Mouse (Mus musculus) hindbrain, embryonic 11.5 days (tissue): ENCODE measurements around the gene Erv3. TPM values are rescaled to one million over a fixed set of nuclear protein-coding genes. Genes with fewer than 3 reads are reported as not detected.

Experiments used
- ATAC-seq: fragments of 200-750 bp; cut with Nextera tagmentation; 2 replicates; pipeline ENCODE4 v1.8.0; 2017; ENCODE audit warnings: mild to moderate bottlenecking, moderate TSS enrichment, moderate library complexity; ENCODE audit not compliant: low FRiP score
- DNase-seq: peaks from one replicate; pipeline ENCODE4 v3.0.0-alpha.2; 2015; ENCODE audit warnings: low spot score
- H3K27ac ChIP-seq: fragments of 300-500 bp; sonication (generic); 2 replicates; pipeline ENCODE4 v1.5.1; 2014; ENCODE audit warnings: mild to moderate bottlenecking, low read depth, low read length
- H3K27me3 ChIP-seq: fragments of 300-500 bp; sonication (generic); 2 replicates; pipeline ENCODE4 v1.6.1; 2014; ENCODE audit warnings: mild to moderate bottlenecking, low read length, moderate library complexity, mixed read lengths; ENCODE audit not compliant: control insufficient read depth, insufficient read depth
- H3K36me3 ChIP-seq: fragments of 300-500 bp; sonication (generic); 2 replicates; pipeline ENCODE4 v1.6.1; 2014; ENCODE audit warnings: mild to moderate bottlenecking, low read length, moderate library complexity, mixed read lengths; ENCODE audit not compliant: control insufficient read depth, insufficient read depth
- H3K4me1 ChIP-seq: fragments of 300-500 bp; sonication (generic); replicated peaks from 2 replicates; pipeline ENCODE4 v1.6.1; 2014; ENCODE audit warnings: low read length, mixed read lengths; ENCODE audit not compliant: control insufficient read depth, insufficient read depth
- H3K4me2 ChIP-seq: fragments of 300-500 bp; sonication (generic); replicated peaks from 2 replicates; pipeline ENCODE4 v1.6.1; 2014; ENCODE audit warnings: mild to moderate bottlenecking, low read depth, low read length
- H3K4me3 ChIP-seq: fragments of 300-500 bp; sonication (generic); 2 replicates; pipeline ENCODE4 v1.5.1; 2014; ENCODE audit warnings: low read depth, low read length
- H3K9ac ChIP-seq: fragments of 300-500 bp; sonication (generic); 2 replicates; pipeline ENCODE4 v1.6.1; 2014; ENCODE audit warnings: low read depth, low read length
- H3K9me3 ChIP-seq: fragments of 300-500 bp; sonication (generic); 2 replicates; pipeline ENCODE4 v1.6.1; 2016; ENCODE audit warnings: low read length; ENCODE audit not compliant: control insufficient read depth
- WGBS: fragments of 180-500 bp; shearing (Covaris S2); extraction: QIAGEN DNeasy Blood & Tissue Kit; methylation state at CpG from one replicate; pipeline ENCODE4 v1.1.7; 2014; 5-methylcytosine and 5-hydroxymethylcytosine counted together
- polyA plus RNA-seq: library from polyadenylated mRNA; unstranded; fragments of >200 nt; fragmentation: Nextera tagmentation; extraction: Ambion mirVana; gene quantifications from 2 replicates; pipeline ENCODE4 v1.2.1, GENCODE M21; 2014

Gene Erv3
- polyA plus RNA-seq, 1 experiment from 2014 or later = not detected

DNA sequence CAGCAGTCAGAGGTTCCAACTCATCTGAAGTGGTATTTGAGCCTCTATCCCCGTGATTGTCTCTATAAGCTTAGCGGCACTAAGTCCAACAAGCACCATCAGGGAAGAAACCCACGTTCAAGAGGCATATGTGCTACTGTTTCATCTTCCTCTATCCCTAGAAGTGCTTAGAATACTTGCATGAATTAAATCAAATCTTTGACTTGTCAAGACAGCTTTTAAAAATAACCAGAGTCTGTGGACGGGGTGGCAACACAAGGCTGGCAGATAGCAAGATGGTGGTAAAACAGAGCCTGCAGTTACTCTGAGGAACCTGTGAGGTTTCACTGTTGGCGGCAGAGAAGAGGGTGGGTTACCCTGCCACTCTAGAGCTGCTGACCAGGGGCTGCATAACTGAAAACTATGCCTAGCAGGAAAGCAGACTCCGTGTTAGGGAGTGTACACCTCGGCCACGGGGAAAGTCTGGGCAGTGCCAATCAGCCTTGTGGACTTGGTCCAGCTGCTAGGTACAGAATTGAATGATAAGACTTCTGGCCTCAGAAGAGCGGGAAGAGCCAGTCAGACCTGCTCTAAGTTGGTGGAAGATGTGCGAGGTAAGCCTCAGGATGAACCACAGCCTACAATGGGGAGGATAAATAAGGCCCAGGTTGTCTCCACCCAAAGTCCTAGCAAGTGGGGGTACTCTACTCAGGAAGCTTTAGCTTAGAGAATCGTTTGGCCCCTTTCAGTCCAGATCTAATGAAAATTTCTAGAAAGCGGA is 8.0 kb downstream of the Erv3 start:
- DNase-seq (no peak), ATAC-seq (no peak)
- H3K27me3 ChIP-seq = no peaks in the 10 kb centered on the region
- H3K9me3 ChIP-seq = no peaks in the 10 kb centered on the region
- no peaks in the 10 kb centered on the region for H3K36me3 ChIP-seq
- no peak overlapping the region for H3K4me3 ChIP-seq
- 0 out of 2 replicates have a peak, but pooled peaks cover 2% of the 10 kb centered on the region for H3K4me1 ChIP-seq
- H3K27ac ChIP-seq = no peak overlapping the region
- H3K9ac ChIP-seq = no peak overlapping the region
- no peak overlapping the region for H3K4me2 ChIP-seq
- WGBS = 89% methylated on average over 12 of the region's 12 CpGs

DNA sequence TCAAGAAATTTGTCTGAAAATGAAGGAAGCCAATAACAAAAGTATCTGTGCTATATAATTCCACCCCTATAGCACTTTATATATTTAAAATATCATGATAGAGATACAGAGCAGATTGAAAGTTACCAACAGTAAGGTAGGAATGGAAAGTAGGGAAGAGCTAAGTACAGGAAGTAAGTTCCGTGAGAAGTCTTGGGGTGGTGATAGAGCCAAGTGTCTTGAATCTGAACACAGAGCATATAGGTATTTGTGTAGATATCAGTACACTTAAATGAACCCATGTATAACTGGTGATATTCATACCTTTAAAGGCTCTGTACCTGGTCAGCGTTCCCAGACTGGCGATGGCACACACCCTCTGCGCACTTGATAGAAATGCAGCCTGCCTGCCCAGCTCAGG is 9.5 kb downstream of the Erv3 start:
- ATAC-seq = no peak
- H3K27ac ChIP-seq = no peak overlapping the region
- 0 out of 2 replicates have a peak, but pooled peaks cover 2% of the 10 kb centered on the region for H3K4me1 ChIP-seq
- 94% methylated on average over 4 of the region's 4 CpGs for WGBS
- no peaks in the 10 kb centered on the region for H3K27me3 ChIP-seq
- H3K36me3 ChIP-seq = no peaks in the 10 kb centered on the region
- H3K4me3 ChIP-seq = no peak overlapping the region
- no peaks in the 10 kb centered on the region for H3K9me3 ChIP-seq
- H3K4me2 ChIP-seq = no peak overlapping the region
- no peak for DNase-seq
- H3K9ac ChIP-seq = no peak overlapping the region

DNA sequence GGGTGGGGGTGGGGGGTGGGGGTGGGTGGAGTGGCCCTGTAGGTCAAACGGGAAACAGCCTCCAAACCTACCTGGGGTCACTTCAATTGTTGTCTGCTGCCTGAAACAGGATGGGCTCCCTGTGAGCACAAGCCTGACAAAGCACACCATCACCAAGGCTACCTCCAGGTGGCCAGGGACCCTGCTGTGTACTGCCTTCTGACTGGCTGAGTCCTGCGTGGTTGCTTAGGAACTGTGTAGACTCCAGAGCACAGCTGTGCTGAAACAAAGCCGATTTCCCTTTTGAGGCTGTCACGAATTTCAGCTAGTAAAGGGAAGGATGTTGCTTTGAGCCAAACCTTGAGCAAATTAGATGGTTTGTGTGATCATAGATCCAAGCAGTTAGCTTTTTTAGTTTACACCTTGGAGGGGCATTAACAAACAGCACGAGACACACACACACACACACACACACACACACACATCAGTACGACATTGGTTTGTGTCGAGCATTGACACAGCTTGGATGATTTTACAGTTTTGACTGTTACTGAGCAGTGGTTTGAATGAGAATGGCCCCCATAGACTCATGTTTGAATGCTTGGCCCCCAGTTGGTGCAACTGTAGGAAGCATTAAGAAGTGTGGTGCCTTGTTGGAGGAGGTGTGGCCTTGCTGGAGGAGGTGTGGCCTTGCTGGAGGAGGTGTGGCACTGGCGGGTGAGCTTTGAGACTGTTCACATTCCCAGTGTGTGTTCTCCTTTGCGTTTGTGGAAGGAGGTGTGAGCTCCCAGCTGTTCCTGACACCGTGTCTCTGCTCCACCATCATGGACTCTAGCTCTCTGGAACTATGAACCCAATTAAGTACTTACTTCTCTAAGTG is 11.8 kb downstream of the Erv3 start:
- Histone ChIP-seq H3K9me3 (no peaks in the 10 kb centered on the region), H3K27me3 (no peaks in the 10 kb centered on the region), H3K4me1 (0 out of 2 replicates have a peak, but pooled peaks cover 2% of the 10 kb centered on the region), H3K9ac (no peak overlapping the region), H3K27ac (peak overlapping the region; percentile 81), H3K4me3 (no peak overlapping the region), H3K36me3 (no peaks in the 10 kb centered on the region), H3K4me2 (peak overlapping the region; percentile 29)
- WGBS = 4% methylated on average over 10 of the region's 10 CpGs
- peak; percentile 81 for DNase-seq
- ATAC-seq = peak; percentile 98

DNA sequence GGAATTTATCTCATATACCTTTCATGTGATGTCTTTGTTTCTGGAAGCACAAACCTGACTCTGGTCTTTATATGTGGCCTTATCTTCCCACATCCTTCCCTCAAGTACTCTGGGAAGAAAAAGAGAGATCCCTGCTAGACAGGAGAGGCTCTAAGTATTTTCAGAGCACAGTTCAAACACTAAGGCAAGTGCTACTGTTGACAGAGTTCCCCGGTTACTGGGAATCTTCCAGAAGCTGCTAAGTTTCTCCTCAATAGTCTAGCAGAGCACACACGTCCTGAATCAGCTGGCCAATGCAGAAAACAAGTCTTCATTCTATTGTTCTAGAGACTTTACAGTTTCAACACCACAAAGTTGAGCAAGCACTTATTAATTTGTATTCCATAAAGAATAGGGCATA is 12.7 kb downstream of the Erv3 start:
- H3K9me3 ChIP-seq = no peaks in the 10 kb centered on the region
- no peak overlapping the region for H3K4me3 ChIP-seq
- no peak overlapping the region for H3K9ac ChIP-seq
- H3K27me3 ChIP-seq = no peaks in the 10 kb centered on the region
- DNase-seq (peak; percentile 8), ATAC-seq (no peak)
- H3K36me3 ChIP-seq = no peaks in the 10 kb centered on the region
- 0 out of 2 replicates have a peak, but pooled peaks cover 2% of the 10 kb centered on the region for H3K4me1 ChIP-seq
- H3K27ac ChIP-seq = peak overlapping the region; percentile 81; the same call in 1 of the 2 replicates
- H3K4me2 ChIP-seq = no peak overlapping the region
- 35% methylated on average over 2 of the region's 2 CpGs for WGBS

DNA sequence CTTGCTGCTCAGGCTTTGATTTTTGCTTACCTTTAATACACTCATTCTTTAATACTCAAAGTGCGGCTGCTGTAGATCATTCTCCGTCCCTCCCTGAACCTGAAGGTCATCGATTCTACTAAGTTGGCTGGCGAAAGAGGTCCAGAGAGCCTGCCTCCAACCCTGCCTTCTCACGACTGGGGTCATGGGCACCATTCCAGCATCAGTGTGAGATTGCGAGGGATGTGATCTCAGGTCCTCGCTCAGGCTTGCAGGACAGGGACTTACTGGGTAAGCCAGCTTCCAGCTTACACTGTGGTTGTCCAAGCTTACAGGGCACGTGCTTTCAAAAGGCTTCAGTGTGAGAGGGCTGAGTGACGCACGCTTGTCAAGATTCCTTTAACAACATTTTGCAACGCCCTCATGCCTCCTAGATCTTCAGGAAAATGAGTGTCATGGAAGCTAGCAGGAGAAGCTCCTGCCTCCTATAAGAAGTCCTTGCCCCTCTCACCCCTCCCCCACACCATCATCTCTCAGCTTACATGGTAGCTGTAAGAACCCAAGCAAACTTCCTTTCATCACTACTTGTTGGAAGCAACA is 13.3 kb downstream of the Erv3 start:
- H3K9ac ChIP-seq = no peak overlapping the region
- no peak for ATAC-seq
- H3K4me1 ChIP-seq = 0 out of 2 replicates have a peak, but pooled peaks cover 2% of the 10 kb centered on the region
- H3K27ac ChIP-seq = no peak overlapping the region
- H3K27me3 ChIP-seq = no peaks in the 10 kb centered on the region
- 77% methylated on average over 11 of the region's 11 CpGs for WGBS
- H3K4me2 ChIP-seq = no peak overlapping the region
- no peaks in the 10 kb centered on the region for H3K9me3 ChIP-seq
- DNase-seq = no peak
- no peaks in the 10 kb centered on the region for H3K36me3 ChIP-seq
- H3K4me3 ChIP-seq = no peak overlapping the region

DNA sequence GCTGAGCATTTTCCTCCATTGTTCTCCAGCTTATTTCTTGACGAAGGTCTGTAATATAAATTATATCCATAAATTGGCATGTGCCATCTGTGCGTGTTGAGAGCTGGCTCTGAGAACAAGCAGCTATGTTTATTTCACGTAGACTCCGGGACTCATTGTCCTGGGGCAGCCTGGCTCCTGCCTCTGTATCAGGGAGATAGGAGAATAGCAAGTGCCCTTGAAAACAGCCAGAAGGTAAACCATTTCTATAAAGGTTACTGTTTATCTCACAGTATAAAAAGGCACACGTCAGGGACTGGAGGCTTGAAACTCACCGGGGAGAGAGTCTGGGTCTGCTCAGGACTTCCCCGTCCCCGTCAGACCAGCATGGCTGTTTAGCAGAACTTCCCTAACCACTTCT is 13.9 kb downstream of the Erv3 start:
- no peak overlapping the region for H3K9ac ChIP-seq
- H3K9me3 ChIP-seq = no peaks in the 10 kb centered on the region
- DNase-seq = no peak
- ATAC-seq = no peak
- H3K4me3 ChIP-seq = no peak overlapping the region
- no peaks in the 10 kb centered on the region for H3K27me3 ChIP-seq
- H3K4me2 ChIP-seq = no peak overlapping the region
- H3K27ac ChIP-seq = no peak overlapping the region
- WGBS = 89% methylated on average over 8 of the region's 8 CpGs
- no peaks in the 10 kb centered on the region for H3K36me3 ChIP-seq
- 0 out of 2 replicates have a peak, but pooled peaks cover 2% of the 10 kb centered on the region for H3K4me1 ChIP-seq

DNA sequence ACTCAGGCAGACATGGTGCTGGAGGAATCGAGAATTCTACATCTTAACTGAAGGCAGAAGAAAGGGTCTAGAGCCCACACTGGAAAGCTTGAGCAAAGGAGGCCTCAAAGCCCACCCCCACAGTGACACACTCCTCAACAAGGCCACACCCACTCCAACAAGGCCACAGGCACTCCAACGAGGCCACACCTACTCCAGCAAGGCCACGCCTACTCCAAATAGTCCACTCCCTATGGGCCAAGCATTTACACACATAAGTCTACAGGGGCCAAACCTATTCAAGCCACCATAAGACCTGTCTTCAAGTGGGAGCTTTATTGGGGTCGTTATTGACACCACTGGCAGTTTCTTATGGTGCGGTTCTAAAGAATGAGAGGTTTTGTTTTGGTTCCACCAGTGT is 17.0 kb downstream of the Erv3 start:
- Histone ChIP-seq H3K36me3 (no peaks in the 10 kb centered on the region), H3K9me3 (no peaks in the 10 kb centered on the region), H3K4me2 (no peak overlapping the region), H3K4me3 (no peak overlapping the region), H3K27me3 (no peaks in the 10 kb centered on the region), H3K27ac (no peak overlapping the region), H3K4me1 (no peaks in the 10 kb centered on the region), H3K9ac (no peak overlapping the region)
- ATAC-seq (no peak), DNase-seq (no peak)
- 90% methylated on average over 5 of the region's 5 CpGs for WGBS

DNA sequence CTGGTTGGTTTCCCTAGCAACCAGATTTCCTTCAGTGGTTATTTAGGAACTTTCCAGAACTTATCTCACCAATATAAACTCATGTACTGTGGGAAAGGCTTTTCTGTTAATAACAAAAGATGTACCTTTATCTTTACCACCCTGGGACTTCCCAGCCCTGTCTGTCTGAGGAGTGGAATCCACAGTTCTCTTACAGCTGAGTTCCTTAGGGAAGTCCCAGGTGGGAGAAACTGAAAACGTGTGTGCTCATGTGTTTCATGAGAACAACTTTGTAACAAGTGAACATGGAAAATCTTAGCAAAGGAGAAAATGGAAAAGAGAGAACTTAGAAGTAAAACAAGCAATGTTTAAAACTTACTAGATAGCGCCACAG is 18.2 kb downstream of the Erv3 start:
- Histone ChIP-seq H3K27me3 (no peaks in the 10 kb centered on the region), H3K27ac (no peak overlapping the region), H3K9me3 (no peaks in the 10 kb centered on the region), H3K4me1 (no peaks in the 10 kb centered on the region), H3K9ac (no peak overlapping the region), H3K4me3 (no peak overlapping the region), H3K36me3 (no peaks in the 10 kb centered on the region), H3K4me2 (no peak overlapping the region)
- DNase-seq (no peak), ATAC-seq (no peak)
- WGBS = 64% methylated on average over 2 of the region's 2 CpGs
